Mouse (Mus musculus) ES-E14 (cell line): ENCODE data around the gene Cdh13. TPM values are rescaled to one million over a fixed set of nuclear protein-coding genes. Genes with fewer than 3 reads are reported as not detected.

Source experiments
- DNase-seq: peaks from one replicate; pipeline ENCODE4 v3.0.0-alpha.2; 2013; ENCODE audit warnings: low read depth, low spot score
- H3K27ac ChIP-seq: 2 replicates; pipeline ENCODE4 v1.5.1; 2012; ENCODE audit warnings: low read depth, mild to moderate bottlenecking, low read length, moderate library complexity, mixed read lengths; ENCODE audit not compliant: poor library complexity, insufficient read depth, severe bottlenecking
- H3K36me3 ChIP-seq: 2 replicates; pipeline ENCODE4 v1.6.1; 2012; ENCODE audit warnings: mild to moderate bottlenecking, low read length, moderate library complexity, mixed read lengths; ENCODE audit not compliant: control insufficient read depth, poor library complexity, insufficient read depth, severe bottlenecking
- H3K4me1 ChIP-seq, 2 experiments: fragments of 150-350 bp in 1 of 2; sonication (generic) in 1 of 2; 2 replicates each; pipeline ENCODE4 v1.6.1; 2012; ENCODE audit warnings: low read length in 2 of 2, mild to moderate bottlenecking in 1 of 2, mixed read lengths in 1 of 2; ENCODE audit not compliant: control insufficient read depth in 2 of 2, insufficient read depth in 2 of 2, poor library complexity in 1 of 2
- H3K4me3 ChIP-seq, 2 experiments: fragments of 150-350 bp in 1 of 2; sonication (generic) in 1 of 2; 2 replicates each; pipeline ENCODE4 v1.5.1; 2012; ENCODE audit warnings: low read length in 2 of 2, low read depth in 1 of 2, mild to moderate bottlenecking in 1 of 2, mixed read lengths in 1 of 2; ENCODE audit not compliant: insufficient read depth in 1 of 2, poor library complexity in 1 of 2, severe bottlenecking in 1 of 2
- H3K9ac ChIP-seq: 2 replicates; pipeline ENCODE4 v1.6.1; 2012; ENCODE audit warnings: low read depth, mild to moderate bottlenecking, low read length, mixed read lengths; ENCODE audit not compliant: poor library complexity, insufficient read depth, severe bottlenecking
- H3K9me3 ChIP-seq: fragments of 150-350 bp; sonication (generic); 2 replicates; pipeline ENCODE4 v1.6.1; 2012; ENCODE audit warnings: low read depth, mild to moderate bottlenecking, low read length; ENCODE audit not compliant: control insufficient read depth, insufficient read depth
- CHD2 ChIP-seq: IDR thresholded peaks from 2 replicates; pipeline ENCODE4 v1.6.1; 2014; ENCODE audit warnings: mild to moderate bottlenecking, low read depth, low read length, inconsistent platforms
- HCFC1 ChIP-seq: IDR thresholded peaks from 2 replicates; pipeline ENCODE4 v1.6.1; 2012; ENCODE audit warnings: low read length, inconsistent platforms, borderline replicate concordance; ENCODE audit not compliant: insufficient read depth
- MAFK ChIP-seq: IDR thresholded peaks from 2 replicates; pipeline ENCODE4 v1.6.1; 2014; ENCODE audit warnings: mild to moderate bottlenecking, low read depth, low read length, inconsistent platforms; ENCODE audit not compliant: insufficient read depth
- ZC3H11A ChIP-seq: IDR thresholded peaks from 2 replicates; pipeline ENCODE4 v1.6.1; 2012; ENCODE audit warnings: low read depth, mild to moderate bottlenecking, inconsistent platforms, low read length, borderline replicate concordance
- ZNF384 ChIP-seq: IDR thresholded peaks from 2 replicates; pipeline ENCODE4 v1.6.1; 2012; ENCODE audit warnings: low read depth, low read length, inconsistent platforms
- in situ Hi-C, 2 experiments: fragments of 600-800 bp; cut with MboI; formaldehyde crosslinking; loops; one replicate each; pipeline ENCODE4 v1.15.1; 2025; ENCODE audit warnings: low sequenced_read_pairs in 2 of 2, inconsistent platforms in 1 of 2; ENCODE audit not compliant: unreplicated experiment in 2 of 2
- total RNA-seq: library from RNA; depleted of rRNA; stranded (reverse); fragments of 300-350 nt; gene quantifications from 2 replicates; pipeline ENCODE4 v1.2.3, GENCODE M21; 2012

Cdh13 gene
- total RNA-seq, 1 experiment: 1.3 TPM

DNA sequence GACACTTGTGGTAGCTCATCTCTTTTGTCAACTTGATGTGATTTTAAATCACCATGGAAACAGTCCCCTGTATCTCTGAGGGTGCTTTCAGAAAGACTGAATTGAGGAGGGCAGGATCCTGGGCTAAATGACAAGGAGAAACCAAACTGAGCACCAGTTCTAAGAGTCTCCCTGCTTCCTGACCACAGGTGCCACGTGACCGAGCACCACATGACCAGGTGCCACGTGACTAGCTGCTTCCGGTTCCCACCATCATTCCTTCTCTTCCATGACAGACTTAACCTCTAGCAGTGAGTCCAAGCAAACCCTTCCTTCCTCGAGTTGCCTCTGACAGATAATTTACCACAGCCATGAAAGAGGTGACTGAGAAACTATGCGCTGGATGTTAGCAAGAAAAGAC, 280.5 kb downstream of the Cdh13 start:
- no peak overlapping the region for H3K4me3 ChIP-seq

GRCm38 (mm10) chr8:118565186-118565585, 281.7 kb downstream of the Cdh13 start:
- Histone ChIP-seq H3K4me1 (no peaks in the 10 kb centered on the region), H3K36me3 (no peaks in the 10 kb centered on the region), H3K9ac (no peak overlapping the region), H3K4me3 (no peak overlapping the region), H3K9me3 (no peaks in the 10 kb centered on the region), H3K27ac (no peak overlapping the region)
- TF ChIP-seq MAFK: no peak
- no peak for TF ChIP-seq HCFC1
- no peak for TF ChIP-seq ZC3H11A
- TF ChIP-seq CHD2: no peak
- no peak for TF ChIP-seq ZNF384
- in situ Hi-C loops: no loop called here
- DNase-seq: no peak

More for the DNA sequence above, 280.5 kb downstream of the Cdh13 start:
- Histone ChIP-seq H3K4me1 (no peaks in the 10 kb centered on the region), H3K9me3 (no peaks in the 10 kb centered on the region), H3K9ac (no peak overlapping the region), H3K36me3 (no peaks in the 10 kb centered on the region), H3K27ac (no peak overlapping the region)
- TF ChIP-seq ZNF384: no peak
- no peak for TF ChIP-seq ZC3H11A
- no peak for TF ChIP-seq MAFK
- TF ChIP-seq CHD2: no peak
- TF ChIP-seq HCFC1: no peak
- in situ Hi-C loops: no loop called here
- DNase-seq: no peak

GRCm38 (mm10) chr8:118565887-118566747, 282.6 kb downstream of the Cdh13 start:
- Histone ChIP-seq H3K36me3 (no peaks in the 10 kb centered on the region), H3K4me1 (no peaks in the 10 kb centered on the region), H3K4me3 (no peak overlapping the region), H3K9ac (no peak overlapping the region), H3K9me3 (no peaks in the 10 kb centered on the region), H3K27ac (no peak overlapping the region)
- no peak for DNase-seq
- TF ChIP-seq ZC3H11A (no peak), CHD2 (no peak), MAFK (no peak), ZNF384 (no peak), HCFC1 (no peak)
- in situ Hi-C loops: no loop called here

GRCm38 (mm10) chr8:118569366-118569765, 285.8 kb downstream of the Cdh13 start:
- no peak for TF ChIP-seq MAFK
- no peak for TF ChIP-seq CHD2
- no peak for TF ChIP-seq ZNF384
- TF ChIP-seq ZC3H11A: no peak
- no peak for TF ChIP-seq HCFC1
- H3K4me3 ChIP-seq: no peak overlapping the region
- in situ Hi-C loops: no loop called here

More at GRCm38 (mm10) chr8:118569366-118569765, 285.8 kb downstream of the Cdh13 start:
- Histone ChIP-seq H3K36me3 (no peaks in the 10 kb centered on the region), H3K4me1 (no peaks in the 10 kb centered on the region), H3K27ac (no peak overlapping the region), H3K9me3 (no peaks in the 10 kb centered on the region), H3K9ac (no peak overlapping the region)
- DNase-seq: no peak
